Comparison of ENCODE assay signal across 25 mouse cellular contexts in the genomic region with DNA sequence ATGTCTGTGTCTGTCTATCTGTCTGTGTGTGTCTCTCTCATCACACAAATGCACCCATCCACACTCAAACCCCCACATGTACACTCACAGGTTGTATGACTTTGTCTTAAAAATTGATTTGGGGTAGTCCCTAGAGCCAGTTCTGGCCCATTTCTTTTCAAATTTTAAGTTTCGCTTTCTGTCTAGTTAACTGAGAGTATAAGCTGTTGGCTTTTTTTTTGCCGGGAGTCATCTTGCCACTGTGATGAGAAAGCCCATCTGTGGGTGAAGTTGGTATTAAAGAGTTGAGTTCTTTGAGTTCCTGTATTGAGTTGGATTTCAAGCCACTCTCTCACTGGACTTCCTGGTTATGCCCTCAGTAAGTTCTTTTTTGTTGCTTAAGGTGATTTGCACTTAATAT. TPM values are rescaled to one million over a fixed set of nuclear protein-coding genes. Genes with fewer than 3 reads are reported as not detected.
"Had no signal": no experiment of that assay in that cellular context is flagged by ENCODE, and none has a peak within 500 bp of the region (broad histone marks: within the 10 kb centered on the region; RNA-seq: fewer than 3 reads in every experiment).

No protein-coding gene starts in this region.

- H3K27me3 ChIP-seq: neural tube, embryonic 13.5 days; neural tube, embryonic 15.5 days; stomach, embryonic 15.5 days had no signal

- H3K9me3 ChIP-seq: neural tube, embryonic 13.5 days; neural tube, embryonic 15.5 days; stomach, embryonic 15.5 days had no signal

- H3K4me3 ChIP-seq: neural tube, embryonic 13.5 days; neural tube, embryonic 15.5 days; stomach, embryonic 15.5 days had no signal

- H3K36me3 ChIP-seq: stomach, embryonic 15.5 days had no signal

- H3K27ac ChIP-seq: neural tube, embryonic 13.5 days; neural tube, embryonic 15.5 days; stomach, embryonic 15.5 days; stomach, postnatal 0 days had no signal

- H3K4me1 ChIP-seq: stomach, embryonic 15.5 days had no signal

- H3K4me2 ChIP-seq: neural tube, embryonic 13.5 days; neural tube, embryonic 15.5 days; stomach, embryonic 15.5 days had no signal

- DNase-seq: retina, postnatal 1 day; right cerebral cortex, adult 18-20 months; right cerebral cortex, postnatal 14 days; right cerebral cortex, postnatal 25 days; right cerebral cortex, postnatal 4 days; spleen, adult 18-20 months; thymus, adult 18-20 months; thymus, adult 2 months; thymus, postnatal 14 days; thymus, postnatal 25 days; thymus, postnatal 36 days; thymus, postnatal 4 days had no signal

- H3K9ac ChIP-seq: neural tube, embryonic 13.5 days; neural tube, embryonic 15.5 days; stomach, embryonic 15.5 days had no signal

RNA-seq across cellular contexts. Expression of a gene that starts 54.4 kb away (rescaled TPM):
- total RNA-seq: neutrophil, adult 5-6 weeks had no signal
- polyA plus RNA-seq: neural tube, embryonic 13.5 days; neural tube, embryonic 14.5 days; neural tube, embryonic 15.5 days; small intestine, adult 2 months; spleen, adult 2 months; stomach, embryonic 14.5 days; stomach, embryonic 15.5 days; stomach, embryonic 16.5 days; stomach, postnatal 0 days; testis, adult 2 months; thymus, adult 2 months; thymus, postnatal 0 days; urinary bladder, adult 2 months had no signal
